Mouse (Mus musculus) G1E-ER4 (cell line): ENCODE measurements around the gene Etv3. TPM values are rescaled to one million over a fixed set of nuclear protein-coding genes. Genes with fewer than 3 reads are reported as not detected.

Experiments
- GATA1 ChIP-seq: IDR thresholded peaks from one replicate; pipeline ENCODE4 v1.8.0; 2012; ENCODE audit warnings: low read length, inconsistent platforms
- polyA plus RNA-seq: library from polyadenylated mRNA; stranded (reverse); fragments of >175 nt; gene quantifications from 2 replicates; pipeline ENCODE4 v1.2.3, GENCODE M21; 2012

The Etv3 gene
- polyA plus RNA-seq, 1 experiment: 10.6 TPM

DNA sequence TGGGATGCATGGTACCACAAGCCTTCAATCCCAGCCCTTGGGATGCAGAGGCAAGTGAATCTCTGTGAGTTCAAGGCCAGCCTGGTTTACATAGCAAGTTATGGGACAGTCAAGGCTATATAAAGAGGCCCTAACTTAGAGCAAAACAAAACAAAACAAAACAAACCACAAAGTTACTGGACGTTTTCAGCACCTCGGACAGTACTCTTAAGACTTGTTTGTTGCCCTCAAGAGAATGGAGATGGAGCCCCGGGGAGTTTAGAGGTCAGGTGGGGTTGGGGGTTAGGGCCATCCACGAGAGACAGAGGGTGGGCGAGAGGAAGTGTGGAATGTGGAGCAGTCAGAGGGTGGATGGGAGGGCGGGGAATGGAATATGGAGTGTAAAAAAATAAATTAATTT lies 50.6 kb downstream of the Etv3 start:
- TF ChIP-seq GATA1: no peak

DNA sequence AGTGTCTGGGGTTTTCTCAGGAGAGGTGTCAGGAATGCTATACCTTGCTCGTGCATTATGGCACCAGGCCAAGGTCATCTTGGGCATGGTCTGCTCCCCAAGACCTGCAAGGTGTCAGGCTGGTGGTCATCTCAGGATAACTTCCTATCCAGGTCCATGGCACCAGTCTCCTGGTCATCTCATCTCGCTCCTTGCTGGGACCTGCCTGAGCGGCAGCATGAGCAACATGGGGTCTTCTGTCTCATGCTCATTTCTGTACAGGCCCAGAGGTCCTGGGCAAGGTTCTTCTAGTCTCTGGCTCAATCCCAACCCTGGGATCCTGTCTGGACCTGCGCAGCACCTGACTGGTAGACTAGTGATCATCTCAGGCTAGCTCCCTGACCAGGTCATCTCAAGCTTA lies 57.1 kb downstream of the Etv3 start:
- TF ChIP-seq GATA1: no peak

Other genes with a start within 250 kb of the Etv3 start
- not detected in 2 replicates for gene Cd5l, start 167.5 kb upstream of the Etv3 start, polyA plus RNA-seq
- gene Fcrl1, start 149.0 kb upstream of the Etv3 start, polyA plus RNA-seq: not detected in 2 replicates
- not detected in 2 replicates for gene Fcrl5, start 89.6 kb upstream of the Etv3 start, polyA plus RNA-seq
- gene Arhgef11, start 92.2 kb downstream of the Etv3 start, polyA plus RNA-seq: 3.2 and 4.4 TPM in 2 replicates
- gene Lrrc71, start 223.2 kb downstream of the Etv3 start, polyA plus RNA-seq: 0.01 TPM in 1 of 2 replicates, not detected in the other